Mouse (Mus musculus) kidney, postnatal 10 days (tissue): ENCODE results near the gene Nkain2.
"Not testable (repeated sequence)": the region's sequence is repeated elsewhere in the genome, so short reads cannot be mapped to it uniquely, and the experiment has no call there.

ENCODE experiments used
- DNase-seq: peaks from one replicate; pipeline ENCODE4 v3.0.0; 2021; ENCODE audit warnings: mixed read lengths

Gene Nkain2

DNA sequence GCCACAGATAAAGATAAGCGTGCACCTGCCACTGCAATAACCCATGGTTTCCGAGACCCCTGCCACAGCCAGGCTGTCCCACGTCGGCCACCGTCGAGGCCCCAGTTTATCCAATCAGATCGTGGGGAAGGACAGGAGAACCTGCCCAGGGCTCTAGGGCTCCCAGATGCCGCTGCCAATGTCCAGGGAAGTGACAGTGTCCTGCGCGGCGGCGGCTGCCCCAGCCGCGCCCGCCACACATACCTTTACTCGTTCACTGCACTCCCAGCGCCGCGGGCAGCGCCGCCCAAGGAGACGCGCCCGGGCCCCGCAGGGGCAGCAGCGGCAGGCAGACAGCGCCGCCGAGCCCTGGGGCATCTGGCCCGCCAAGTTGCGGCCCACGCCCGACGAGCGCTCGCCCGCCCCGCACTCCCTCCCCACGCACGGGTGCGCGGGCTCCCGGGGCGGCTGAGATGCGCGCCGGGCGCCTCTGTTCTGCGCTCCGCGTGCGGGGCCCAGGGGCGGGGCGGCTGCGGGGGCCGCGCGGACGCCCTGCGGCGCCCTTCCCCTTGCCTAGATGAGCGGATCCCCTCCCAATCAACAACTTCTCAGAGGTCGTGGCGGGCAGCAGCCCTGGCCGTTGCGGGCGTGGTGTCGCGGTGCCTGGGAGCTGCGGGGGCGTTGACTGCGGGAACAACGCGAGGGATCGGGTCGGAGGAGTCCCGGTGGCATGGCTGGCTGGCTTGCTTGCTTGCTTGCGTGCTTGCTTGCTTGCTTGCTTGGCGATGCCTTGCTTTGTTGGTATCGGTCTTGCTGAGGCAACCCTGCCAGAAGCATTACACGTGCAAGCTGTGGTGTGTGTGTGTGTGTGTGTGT lies at the start of gene Nkain2:
Gene Nkain2 (minus strand): TSS at position 811 of the 855 bp plus-strand sequence.
- peak; percentile 24 for DNase-seq

DNA sequence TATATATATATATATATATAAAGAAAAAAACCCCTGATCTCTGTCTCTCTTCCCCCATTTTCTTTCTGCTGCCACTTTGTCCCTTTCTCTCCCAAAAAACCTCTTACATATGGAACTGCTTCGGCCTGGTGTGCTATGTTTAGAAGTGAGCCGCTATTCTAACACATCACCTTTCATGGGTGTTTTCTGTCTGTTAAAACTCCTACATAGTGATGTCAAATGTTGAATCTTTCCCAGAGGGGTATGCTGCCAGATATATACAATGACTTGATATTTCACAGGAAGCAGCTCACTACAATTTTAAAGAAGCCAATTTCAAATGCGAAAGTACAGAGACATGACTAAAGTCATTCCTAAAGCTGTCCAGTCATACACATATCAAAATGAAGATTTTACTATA lies 49.6 kb upstream of the Nkain2 start:
- no peak for DNase-seq

DNA sequence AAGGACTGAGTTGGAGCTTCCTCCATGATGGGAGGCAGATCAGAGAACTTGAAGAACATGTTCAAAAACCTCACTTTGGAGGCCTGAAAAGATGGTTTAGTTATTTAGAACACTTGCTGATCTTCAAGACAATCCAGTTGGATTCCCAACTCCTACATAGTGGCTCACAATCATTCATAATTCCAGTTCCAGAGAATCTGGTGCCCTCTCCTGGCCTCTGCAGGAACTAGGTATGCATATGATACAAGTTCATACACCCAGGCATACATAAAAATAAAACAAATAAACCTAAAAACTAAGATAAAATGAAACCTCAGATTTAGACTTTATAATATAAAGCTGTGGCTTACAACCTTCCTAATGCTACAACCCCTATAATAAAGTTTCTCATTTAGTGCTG lies 4.8 kb upstream of the Nkain2 start:
- peak; percentile 30 for DNase-seq

- peak; percentile 58 for DNase-seq
Observed at GRCm38 (mm10) chr10:32890507-32891131, 357 bp upstream of the Nkain2 start.

DNA sequence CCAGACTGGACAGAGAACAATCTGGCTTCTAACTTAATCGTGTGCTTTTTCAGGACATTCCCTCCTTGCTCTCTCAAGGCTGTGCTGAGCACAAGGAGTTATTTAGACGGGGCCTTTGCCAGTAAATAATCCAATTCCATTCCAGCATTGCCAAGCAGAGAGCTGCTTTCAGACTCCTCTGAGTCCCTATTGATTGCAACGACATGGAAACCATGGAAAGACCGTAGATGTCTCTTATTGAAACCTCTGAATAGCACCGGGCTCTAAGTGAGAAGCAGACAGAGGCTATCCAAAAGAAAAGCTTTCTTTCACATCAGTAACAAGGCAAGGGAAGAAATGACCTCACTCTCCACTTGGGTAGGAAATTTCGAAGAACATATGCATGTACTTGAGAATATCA lies 8.3 kb downstream of the Nkain2 start:
- DNase-seq: no peak

DNA sequence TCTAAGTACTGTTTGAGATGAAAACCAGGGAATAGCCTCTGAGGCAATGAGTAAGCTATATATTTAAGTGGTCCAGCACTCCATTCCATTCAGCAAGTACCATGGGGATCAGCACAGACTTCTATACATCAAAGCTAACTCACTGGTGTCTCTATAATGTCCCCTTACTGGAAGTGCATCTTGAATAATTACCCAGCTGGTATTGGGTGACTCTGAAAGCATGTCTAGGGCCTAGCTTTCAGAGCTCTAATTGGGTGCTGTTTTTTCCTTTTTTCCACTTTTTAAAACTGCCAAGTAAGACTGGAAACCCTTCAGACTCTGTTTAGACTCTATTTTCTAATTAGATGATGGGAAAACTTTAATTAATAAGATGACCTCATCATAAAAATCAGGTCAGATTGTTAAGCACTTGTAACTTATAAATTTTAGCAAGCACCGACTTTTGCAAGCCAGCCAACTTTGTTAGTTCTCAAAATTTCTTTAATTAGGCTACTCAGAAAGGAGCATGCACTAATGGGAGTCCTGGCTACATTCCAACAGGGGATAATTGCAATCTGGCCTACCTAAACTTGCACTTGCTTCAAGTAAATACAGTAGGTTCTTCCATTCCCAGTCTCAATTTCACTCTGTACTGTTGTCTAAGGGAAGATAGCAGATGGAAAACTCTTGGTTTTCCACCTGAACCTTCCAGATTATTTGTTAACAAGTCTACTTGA lies 19.4 kb downstream of the Nkain2 start:
- no peak for DNase-seq

DNA sequence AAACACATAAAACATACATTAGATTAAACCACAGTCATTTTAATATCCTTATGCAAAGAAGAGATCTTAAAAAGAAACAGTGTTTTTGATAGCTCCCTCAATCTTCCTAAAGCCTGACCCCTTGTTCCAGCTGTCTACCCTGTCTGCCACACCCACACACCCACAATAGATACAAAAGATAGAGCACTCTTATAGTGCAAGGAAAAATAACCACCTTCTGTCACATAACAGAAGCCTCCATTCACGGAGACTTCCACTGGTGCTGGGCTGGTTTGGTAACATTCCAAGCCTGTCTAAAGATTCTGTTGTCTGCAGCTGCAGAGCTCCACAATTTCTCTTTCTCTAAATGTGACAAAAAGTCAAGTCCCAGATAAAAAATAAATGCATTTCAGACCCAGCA lies 20.7 kb downstream of the Nkain2 start:
- DNase-seq: no peak

DNA sequence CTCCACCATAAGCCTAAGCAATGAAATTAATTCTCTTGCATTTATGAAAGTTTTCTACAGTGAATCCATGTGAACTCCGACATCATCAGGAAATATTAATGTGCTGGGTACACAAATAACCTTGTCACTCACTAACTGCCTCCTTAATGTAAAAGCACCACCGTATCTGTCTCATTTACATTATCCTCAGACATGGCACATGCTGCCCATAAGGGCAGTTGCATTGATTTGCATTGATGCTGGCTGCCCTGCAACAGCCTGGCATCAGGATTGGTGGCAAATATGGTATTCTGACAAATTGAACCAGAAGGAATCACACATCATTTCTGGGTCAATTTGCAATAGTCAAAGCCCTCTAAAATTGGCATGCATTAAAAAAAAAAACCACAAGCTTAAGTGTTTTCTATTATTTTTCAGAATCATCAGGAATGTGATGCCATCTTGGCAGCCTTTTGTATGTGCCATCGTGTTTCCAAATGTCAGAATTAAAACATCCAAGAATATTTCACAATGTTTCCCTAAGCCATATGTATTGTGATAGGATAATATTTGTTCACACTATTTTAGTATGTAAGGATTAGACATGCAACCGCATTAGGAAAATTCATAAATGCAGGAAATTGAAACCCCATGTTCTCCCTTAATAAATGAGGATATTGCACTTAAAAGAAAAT lies 74.9 kb downstream of the Nkain2 start:
- no peak for DNase-seq

- no peak for DNase-seq
Observed at GRCm38 (mm10) chr10:32796215-32796614, 94.0 kb downstream of the Nkain2 start.

DNA sequence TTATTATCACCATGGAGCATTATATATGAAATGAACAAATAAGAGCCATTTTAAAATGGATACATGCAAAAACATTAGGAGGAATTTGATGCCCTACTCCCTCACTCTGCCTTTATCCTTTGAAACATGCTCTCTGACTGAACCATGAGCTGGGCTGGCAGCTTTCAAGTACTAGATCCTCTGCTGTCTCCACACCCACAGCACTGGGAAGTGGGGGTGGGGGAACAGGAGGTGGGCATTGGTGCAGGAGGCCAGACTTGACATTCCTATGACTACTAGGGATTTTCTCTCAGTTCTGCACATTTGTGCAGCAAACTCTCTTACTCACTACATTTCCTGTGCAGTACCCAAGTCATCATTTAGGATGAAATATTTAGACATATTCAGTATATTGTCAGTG lies 99.7 kb downstream of the Nkain2 start:
- no peak for DNase-seq

DNA sequence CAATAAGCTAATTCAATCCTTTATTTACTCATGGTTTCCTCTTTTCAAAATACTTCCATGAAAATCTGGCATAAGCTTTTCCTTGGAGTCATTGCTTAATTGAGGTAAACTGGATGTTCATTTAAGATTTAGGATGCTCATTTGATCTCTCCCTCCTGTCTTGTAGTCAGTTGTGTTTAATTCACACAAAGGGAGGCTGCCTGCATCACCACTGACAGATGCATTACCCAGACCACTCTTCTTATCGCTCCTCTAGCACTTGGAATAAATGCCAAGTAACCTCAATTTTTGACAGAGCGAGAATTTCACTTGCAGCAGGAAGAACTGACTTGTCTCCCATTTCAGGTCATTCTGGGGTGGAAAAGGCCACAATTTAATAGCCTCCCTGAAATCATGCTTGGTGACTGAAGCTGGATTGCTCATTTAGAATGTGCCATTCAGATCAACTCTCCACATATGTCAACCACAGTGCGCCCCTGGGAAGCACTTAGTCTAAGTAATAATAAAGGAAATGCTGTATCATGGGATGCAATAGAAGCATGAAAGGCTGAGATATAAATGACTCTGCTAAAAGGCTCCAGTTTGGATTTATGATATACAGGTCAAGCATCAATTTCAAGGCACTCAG lies 107.4 kb downstream of the Nkain2 start:
- no peak for DNase-seq

DNA sequence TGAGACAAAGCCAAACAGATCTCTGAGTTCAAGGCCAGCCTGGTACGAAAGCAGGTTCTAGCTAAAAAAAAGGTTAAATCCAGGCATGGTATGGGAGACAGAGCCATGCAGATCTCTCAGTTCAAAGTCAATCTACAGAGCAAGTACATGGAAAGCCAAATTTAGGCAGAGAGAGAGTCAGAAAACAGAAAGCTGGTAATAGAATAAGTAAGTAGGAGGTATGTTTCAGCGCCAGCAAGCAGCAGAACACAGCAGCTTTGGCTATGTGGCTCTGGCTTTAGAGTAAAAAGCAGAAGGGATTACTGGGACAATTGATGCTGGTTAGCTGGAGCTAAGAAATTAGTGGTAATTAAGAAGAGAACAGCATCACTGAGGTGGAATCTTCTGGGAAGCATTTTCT lies 151.3 kb downstream of the Nkain2 start:
- DNase-seq: no peak

DNA sequence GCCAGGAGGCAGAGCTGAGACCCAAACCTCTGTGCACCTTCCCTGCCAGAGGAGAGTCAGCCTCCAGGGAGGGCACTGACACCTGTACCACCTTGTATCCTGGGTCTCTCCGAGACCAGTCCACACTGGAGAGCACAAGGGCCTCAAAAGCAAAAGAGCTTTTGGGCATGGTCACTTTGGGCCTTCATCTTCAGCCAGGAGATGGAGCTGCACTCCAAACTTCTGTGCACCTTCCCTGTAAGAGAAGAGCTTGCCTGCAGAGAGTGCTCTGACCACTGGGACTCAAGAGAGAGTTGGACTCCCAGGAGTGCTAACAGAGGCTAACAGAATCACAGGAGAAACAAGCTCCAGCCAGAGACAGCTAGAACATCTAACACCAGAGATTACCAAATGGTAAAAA lies 183.7 kb downstream of the Nkain2 start:
- DNase-seq: not testable (repeated sequence)

DNA sequence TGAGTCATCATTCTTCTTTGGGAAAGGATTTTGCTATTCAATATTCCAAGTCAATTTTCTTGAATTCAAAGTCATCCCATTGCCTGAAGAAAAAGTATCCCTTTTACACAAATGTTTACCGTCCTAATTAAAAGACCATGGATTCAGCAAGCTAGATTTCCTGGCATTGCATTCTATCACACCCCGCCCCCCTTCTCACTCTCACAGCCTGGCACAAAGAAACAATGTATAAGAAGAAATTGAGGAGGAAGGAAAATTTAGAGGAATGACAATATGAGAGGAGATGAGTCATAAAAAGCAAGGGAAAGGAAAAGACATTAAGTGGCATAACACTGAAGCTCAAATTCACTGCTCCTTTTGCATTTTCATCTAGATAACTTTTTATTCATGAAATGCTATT lies 193.6 kb downstream of the Nkain2 start:
- DNase-seq: no peak

GRCm38 (mm10) chr10:32684548-32684947 lies 205.7 kb downstream of the Nkain2 start:
- DNase-seq: no peak

GRCm38 (mm10) chr10:32640256-32640655 lies 250.0 kb downstream of the Nkain2 start:
- no peak for DNase-seq

GRCm38 (mm10) chr10:32639173-32639572 lies 251.1 kb downstream of the Nkain2 start:
- DNase-seq: no peak

DNA sequence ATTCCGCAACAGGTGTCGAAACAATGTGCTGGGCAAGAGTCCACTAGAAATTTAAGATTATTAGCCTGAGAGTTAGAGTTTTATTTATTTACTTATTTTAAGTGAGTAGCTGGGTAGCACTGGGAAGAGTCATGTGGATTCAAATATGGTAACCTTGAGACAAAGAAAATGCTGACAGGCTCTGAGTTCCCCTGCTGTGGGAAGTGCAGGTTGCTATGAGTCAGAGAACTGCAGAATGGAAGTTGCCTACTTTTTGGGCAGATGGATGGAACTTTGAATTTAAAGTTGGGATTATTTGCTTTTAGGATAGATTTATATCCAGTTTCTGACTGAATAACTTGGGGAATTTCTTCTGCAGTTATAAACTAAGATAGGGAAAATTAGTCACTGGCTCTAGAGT lies 259.2 kb downstream of the Nkain2 start:
- no peak for DNase-seq

- no peak for DNase-seq
Observed at GRCm38 (mm10) chr10:32604448-32604847, 285.8 kb downstream of the Nkain2 start.

DNA sequence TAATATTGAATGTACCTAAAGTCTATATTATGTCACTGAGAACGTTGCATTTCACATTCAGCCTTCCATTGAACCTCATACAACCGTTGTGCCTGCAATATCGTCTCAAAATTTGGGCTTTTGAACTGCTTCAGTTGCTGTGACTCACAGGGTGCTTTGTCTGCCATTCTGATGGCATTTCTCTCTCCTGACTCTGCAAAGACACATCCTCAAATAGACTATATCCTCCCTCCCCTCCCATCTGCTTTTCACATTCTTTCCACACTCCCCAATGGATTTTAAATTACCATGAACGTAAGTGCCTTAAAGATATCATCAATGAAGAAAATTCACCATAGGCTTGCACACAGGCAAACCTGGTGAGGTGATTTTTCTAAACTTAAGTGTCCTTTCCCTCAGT lies 287.5 kb downstream of the Nkain2 start:
- DNase-seq: no peak

GRCm38 (mm10) chr10:32594998-32595397 lies 295.3 kb downstream of the Nkain2 start:
- no peak for DNase-seq

DNA sequence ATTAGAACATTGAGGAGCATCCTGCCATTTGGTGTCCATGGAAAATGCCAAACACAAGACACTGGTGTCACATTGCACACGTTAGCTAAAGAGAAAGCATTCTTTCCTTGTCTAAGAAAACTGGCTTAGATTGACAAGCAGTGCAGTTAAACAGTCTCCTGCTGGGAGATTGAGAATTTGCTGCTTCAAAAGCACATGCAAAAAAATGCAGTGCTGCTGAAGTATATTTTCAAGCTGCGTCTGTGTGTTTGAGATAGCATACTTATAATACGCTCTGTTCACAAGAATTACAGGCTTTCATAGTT lies 313.0 kb downstream of the Nkain2 start:
- no peak for DNase-seq
